Mouse (Mus musculus) urinary bladder, postnatal 0 days (tissue): Measurements from ENCODE around the gene Gm7879. TPM values are rescaled to one million over a fixed set of nuclear protein-coding genes. Genes with fewer than 3 reads are reported as not detected.

Source experiments
- polyA plus RNA-seq: library from polyadenylated mRNA; unstranded; fragments of >200 nt; fragmentation: Nextera tagmentation; extraction: Ambion mirVana; gene quantifications from 2 replicates; pipeline ENCODE4 v1.2.1, GENCODE M21; 2015

Gm7879 gene
- polyA plus RNA-seq = not detected in 2 replicates

GRCm38 (mm10) chr5:43912844-43913243 is at the start of gene Gm7879:
Gene Gm7879 (plus strand): TSS chr5:43913144.

GRCm38 (mm10) chr5:43868253-43868652 is 44.7 kb upstream of the Gm7879 start, which contains the start of gene Cd38:
Gene Cd38 (plus strand): TSS chr5:43868553.

Other genes with a start within 250 kb of the Gm7879 start
- 2.8 and 8.5 TPM in 2 replicates for gene Bst1, start 94.3 kb upstream of the Gm7879 start, polyA plus RNA-seq
- 54.6 and 55.9 TPM in 2 replicates for gene Fbxl5, start 91.5 kb upstream of the Gm7879 start, polyA plus RNA-seq
- gene Cd38, start 44.6 kb upstream of the Gm7879 start, polyA plus RNA-seq = 3.9 and 8.6 TPM in 2 replicates
- 6.8 and 7.8 TPM in 2 replicates for gene Fgfbp1, start 68.6 kb downstream of the Gm7879 start, polyA plus RNA-seq
- 4.0 and 4.9 TPM in 2 replicates for gene Prom1, start 188.9 kb downstream of the Gm7879 start, polyA plus RNA-seq